ENCODE assay signal across 12 mouse cellular contexts in the genomic region with DNA sequence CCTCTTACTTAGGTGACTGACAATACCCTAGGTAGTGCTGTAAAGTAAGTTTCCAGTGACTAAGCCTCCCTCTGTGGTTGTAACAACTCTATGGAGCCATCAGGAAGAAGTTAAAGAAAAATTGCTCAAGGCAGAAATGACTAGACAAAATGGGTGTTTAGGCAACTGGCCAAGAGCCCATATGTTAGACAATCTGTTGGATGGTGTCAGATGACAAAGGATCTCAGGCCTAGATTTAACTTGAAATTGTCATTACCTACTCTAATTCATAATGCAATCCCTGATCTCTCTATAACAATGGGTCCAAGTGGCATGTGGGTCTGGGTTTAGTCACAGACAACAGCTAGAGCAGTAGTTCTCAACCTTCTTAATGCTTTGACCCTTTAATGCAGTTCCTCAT.
DNase-seq lines count a peak whose midpoint lies in the region; ATAC-seq lines count a peak whose summit lies in the region.
"Had no signal": no experiment of that assay in that cellular context is flagged by ENCODE, and none has a peak within 500 bp of the region (broad histone marks: within the 10 kb centered on the region; RNA-seq: fewer than 3 reads in every experiment).

No protein-coding gene starts in this region.

- H3K9me3 ChIP-seq in forebrain, embryonic 16.5 days (ENCODE audit: control insufficient read depth, low read length): no peaks in the 10 kb centered on the region

- peak; percentile 20 to 60 for DNase-seq in frontal cortex, adult 2 months (ENCODE audit: extremely low spot score in 1 of 2, low spot score in 1 of 2)
- peak; percentile 19 to 59 for DNase-seq in right cerebral cortex, adult 2 months (ENCODE audit: low spot score in 2 of 2)
- no peak for DNase-seq in right cerebral cortex, postnatal 25 days
- DNase-seq in right cerebral cortex, postnatal 14 days: peak; percentile 7
- DNase-seq in B cell, adult 2 months: no peak
- no peak for DNase-seq in kidney, postnatal 25 days
- DNase-seq: liver, postnatal 0 days; retina, postnatal 1 day had no signal

- no peaks in the 10 kb centered on the region for H3K4me1 ChIP-seq in forebrain, embryonic 16.5 days (replicated peaks; ENCODE audit: control insufficient read depth, insufficient read depth, low read length)

- H3K4me2 ChIP-seq in forebrain, embryonic 16.5 days (ENCODE audit: low read length): no peak overlapping the region

- no peak overlapping the region for H3K9ac ChIP-seq in forebrain, embryonic 16.5 days (replicated peaks; ENCODE audit: low read depth, low read length)
- H3K9ac ChIP-seq: liver, postnatal 0 days had no signal

- H3K27me3 ChIP-seq in forebrain, embryonic 16.5 days (replicated peaks; ENCODE audit: control insufficient read depth, insufficient read depth, low read length): no peaks in the 10 kb centered on the region
- H3K27me3 ChIP-seq: CH12.LX had no signal

- H3K4me3 ChIP-seq in forebrain, embryonic 16.5 days (replicated peaks; ENCODE audit: low read length): no peak overlapping the region
- H3K4me3 ChIP-seq: erythroblast, embryonic 14.5 days had no signal

- no peaks in the 10 kb centered on the region for H3K36me3 ChIP-seq in forebrain, embryonic 16.5 days (ENCODE audit: control insufficient read depth, insufficient read depth)

- H3K27ac ChIP-seq in forebrain, embryonic 16.5 days (ENCODE audit: low read length): no peak overlapping the region

- no peak for ATAC-seq in frontal cortex, adult (ENCODE audit: low TSS enrichment)
- ATAC-seq in forebrain, embryonic 16.5 days: 0 out of 2 replicates have a peak, but pooled peaks have one; percentile 8
- ATAC-seq: liver, postnatal 0 days had no signal

Comparison
In these comparisons a context has a peak if more than half of its experiments do, and no peak if none do; other contexts are left out.
1. DNase-seq: peak in frontal cortex, adult 2 months (2 of 2), right cerebral cortex, adult 2 months (2 of 2) and right cerebral cortex, postnatal 14 days (single experiment); none in right cerebral cortex, postnatal 25 days (single experiment), B cell, adult 2 months (0 of 2) and kidney, postnatal 25 days (0 of 2).